Mouse (Mus musculus) cerebellum, postnatal 14 days (tissue): ENCODE data around the gene Foxl1.

Experiments used
- DNase-seq, 2 experiments: peaks; one replicate each; pipeline ENCODE4 v3.0.0; 2021; ENCODE audit warnings: mixed read lengths in 2 of 2

The Foxl1 gene

GRCm38 (mm10) chr8:121170626-121171552 lies 43.1 kb downstream of the Foxl1 start:
- DNase-seq: peak; percentile 13

- DNase-seq: no peak
These were observed 44.8 kb downstream of the Foxl1 start for GRCm38 (mm10) chr8:121172567-121172966.

DNA sequence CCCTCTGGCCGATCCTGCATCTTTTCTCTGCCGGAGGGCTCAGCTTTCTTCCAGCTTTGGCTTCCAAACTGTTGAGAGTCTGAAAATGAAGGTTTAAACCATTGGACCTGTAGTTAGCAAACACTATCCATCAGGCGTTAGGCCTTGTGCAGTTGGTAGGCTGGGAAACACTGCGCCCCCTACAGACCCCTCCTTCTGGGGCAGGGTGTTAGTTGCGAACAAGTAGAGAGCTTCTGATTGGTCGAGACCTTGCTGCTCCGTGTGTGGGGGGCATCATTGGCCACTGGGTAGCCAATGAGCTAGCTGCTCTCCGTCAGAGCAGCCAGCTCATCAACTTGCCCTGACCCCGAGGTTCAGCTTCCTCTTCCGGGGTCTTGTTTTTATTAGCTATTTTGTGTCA lies 46.4 kb downstream of the Foxl1 start:
- no peak for DNase-seq

GRCm38 (mm10) chr8:121174721-121175539 lies 47.2 kb downstream of the Foxl1 start:
- no peak for DNase-seq

- DNase-seq: no peak
These were observed 47.9 kb downstream of the Foxl1 start for GRCm38 (mm10) chr8:121175540-121176090.

- peak in 1 of 2 experiments; percentile 3 for DNase-seq
These were observed 48.6 kb downstream of the Foxl1 start for GRCm38 (mm10) chr8:121176291-121176690.
